Mouse (Mus musculus): ENCODE data around the gene Sfxn4. TPM values are rescaled to one million over a fixed set of nuclear protein-coding genes. Genes with fewer than 3 reads are reported as not detected.
A peak's percentile ranks its signal among the peaks of the same experiment; 100 is the strongest.

Sfxn4 gene
- polyA plus RNA-seq, 2 experiments: 9.7 to 11.2 TPM

- WGBS: 43% methylated on average over 3 of the region's 3 CpGs
- no peak overlapping the region for H3K4me3 ChIP-seq (replicated peaks; ENCODE audit: low read length)
- no peak for DNase-seq (ENCODE audit: low spot score)
- H3K4me1 ChIP-seq (ENCODE audit: control insufficient read depth, insufficient read depth, low read length): peaks cover 6% of the 10 kb centered on the region; the same call in 1 of the 2 replicates
- TF ChIP-seq POLR2A (IDR thresholded peaks at IDR 0.05; ENCODE audit: borderline replicate concordance, extremely low read depth, insufficient read depth, insufficient read length): no peak
- no peak for ATAC-seq (ENCODE audit: low FRiP score, low read depth)
- no peak overlapping the region for H3K27ac ChIP-seq (replicated peaks; ENCODE audit: low read depth, low read length)
- no peaks in the 10 kb centered on the region for H3K27me3 ChIP-seq (ENCODE audit: control insufficient read depth, insufficient read depth, low read length)
- H3K36me3 ChIP-seq (ENCODE audit: control insufficient read depth, insufficient read depth, low read length): no peaks in the 10 kb centered on the region
- H3K9me3 ChIP-seq (ENCODE audit: control insufficient read depth, low read length): no peaks in the 10 kb centered on the region
- no peak overlapping the region for H3K4me2 ChIP-seq (replicated peaks; ENCODE audit: low read depth, low read length, severe bottlenecking)
- H3K9ac ChIP-seq (ENCODE audit: low read depth, low read length, severe bottlenecking): no peak overlapping the region
These were observed 34.1 kb upstream of the Sfxn4 start for GRCm38 (mm10) chr19:60895251-60895880.

GRCm38 (mm10) chr19:60891934-60892547, 30.8 kb upstream of the Sfxn4 start:
- WGBS: 36% methylated on average over 1 of the region's 1 CpGs
- no peak overlapping the region for H3K9ac ChIP-seq (ENCODE audit: low read depth, low read length, severe bottlenecking)

GRCm38 (mm10) chr19:60891123-60891470, 29.8 kb upstream of the Sfxn4 start:
- Histone ChIP-seq H3K27me3 (ENCODE audit: control insufficient read depth, insufficient read depth, low read length) (no peaks in the 10 kb centered on the region), H3K27ac (replicated peaks; ENCODE audit: low read depth, low read length) (no peak overlapping the region), H3K36me3 (ENCODE audit: control insufficient read depth, insufficient read depth, low read length) (no peaks in the 10 kb centered on the region), H3K9ac (ENCODE audit: low read depth, low read length, severe bottlenecking) (no peak overlapping the region), H3K4me3 (replicated peaks; ENCODE audit: low read length) (peak overlapping the region; percentile 74), H3K9me3 (ENCODE audit: control insufficient read depth, low read length) (no peaks in the 10 kb centered on the region), H3K4me2 (replicated peaks; ENCODE audit: low read depth, low read length, severe bottlenecking) (peak overlapping the region; percentile 75), H3K4me1 (ENCODE audit: control insufficient read depth, insufficient read depth, low read length) (peaks cover 9% of the 10 kb centered on the region; the same call in 1 of the 2 replicates)
- no peak for TF ChIP-seq POLR2A (IDR thresholded peaks at IDR 0.05; ENCODE audit: borderline replicate concordance, extremely low read depth, insufficient read depth, insufficient read length)
- DNase-seq (ENCODE audit: low spot score) (no peak), ATAC-seq (ENCODE audit: low FRiP score, low read depth) (no peak)
- WGBS: 9% methylated on average over 5 of the region's 5 CpGs

More at GRCm38 (mm10) chr19:60891934-60892547, 30.8 kb upstream of the Sfxn4 start:
- no peak for TF ChIP-seq POLR2A (IDR thresholded peaks at IDR 0.05; ENCODE audit: borderline replicate concordance, extremely low read depth, insufficient read depth, insufficient read length)
- ATAC-seq (ENCODE audit: low FRiP score, low read depth): no peak
- peak overlapping the region; percentile 75 for H3K4me2 ChIP-seq (replicated peaks; ENCODE audit: low read depth, low read length, severe bottlenecking)
- no peaks in the 10 kb centered on the region for H3K36me3 ChIP-seq (ENCODE audit: control insufficient read depth, insufficient read depth, low read length)
- H3K9me3 ChIP-seq (ENCODE audit: control insufficient read depth, low read length): no peaks in the 10 kb centered on the region
- no peak overlapping the region for H3K27ac ChIP-seq (replicated peaks; ENCODE audit: low read depth, low read length)
- no peak overlapping the region for H3K4me3 ChIP-seq (replicated peaks; ENCODE audit: low read length)
- no peaks in the 10 kb centered on the region for H3K27me3 ChIP-seq (ENCODE audit: control insufficient read depth, insufficient read depth, low read length)
- DNase-seq (ENCODE audit: low spot score): peak; percentile 21
- H3K4me1 ChIP-seq (ENCODE audit: control insufficient read depth, insufficient read depth, low read length): peaks cover 9% of the 10 kb centered on the region; the same call in 1 of the 2 replicates

GRCm38 (mm10) chr19:60890391-60891122, 29.3 kb upstream of the Sfxn4 start:
- H3K27ac ChIP-seq (replicated peaks; ENCODE audit: low read depth, low read length): peak overlapping the region; percentile 68
- ATAC-seq (ENCODE audit: low FRiP score, low read depth) (peak; percentile 23; the same call in 1 of the 2 replicates), DNase-seq (ENCODE audit: low spot score) (no peak)
- no peaks in the 10 kb centered on the region for H3K9me3 ChIP-seq (ENCODE audit: control insufficient read depth, low read length)
- H3K27me3 ChIP-seq (ENCODE audit: control insufficient read depth, insufficient read depth, low read length): no peaks in the 10 kb centered on the region
- H3K9ac ChIP-seq (ENCODE audit: low read depth, low read length, severe bottlenecking): peak overlapping the region; percentile 79
- peak overlapping the region; percentile 75 for H3K4me2 ChIP-seq (replicated peaks; ENCODE audit: low read depth, low read length, severe bottlenecking)
- under 1% methylated on average over 36 of the region's 41 CpGs for WGBS
- TF ChIP-seq POLR2A (IDR thresholded peaks at IDR 0.05; ENCODE audit: borderline replicate concordance, extremely low read depth, insufficient read depth, insufficient read length): no peak
- H3K4me3 ChIP-seq (replicated peaks; ENCODE audit: low read length): peak overlapping the region; percentile 74
- H3K4me1 ChIP-seq (ENCODE audit: control insufficient read depth, insufficient read depth, low read length): peaks cover 9% of the 10 kb centered on the region; the same call in 1 of the 2 replicates
- no peaks in the 10 kb centered on the region for H3K36me3 ChIP-seq (ENCODE audit: control insufficient read depth, insufficient read depth, low read length)

GRCm38 (mm10) chr19:60889714-60890315, 28.5 kb upstream of the Sfxn4 start, which contains the start of gene Grk5:
Gene Grk5 (plus strand): TSS chr19:60889749.
- Histone ChIP-seq H3K4me2 (replicated peaks; ENCODE audit: low read depth, low read length, severe bottlenecking) (peak within 1 kb of the TSS; percentile 75), H3K36me3 (ENCODE audit: control insufficient read depth, insufficient read depth, low read length) (no peaks in the 10 kb centered on the region), H3K9ac (ENCODE audit: low read depth, low read length, severe bottlenecking) (peak within 1 kb of the TSS; percentile 79), H3K27ac (replicated peaks; ENCODE audit: low read depth, low read length) (peak within 1 kb of the TSS; percentile 97), H3K4me1 (ENCODE audit: control insufficient read depth, insufficient read depth, low read length) (peaks cover 9% of the 10 kb centered on the region; the same call in 1 of the 2 replicates), H3K27me3 (ENCODE audit: control insufficient read depth, insufficient read depth, low read length) (no peaks in the 10 kb centered on the region), H3K9me3 (ENCODE audit: control insufficient read depth, low read length) (no peaks in the 10 kb centered on the region), H3K4me3 (replicated peaks; ENCODE audit: low read length) (peak within 1 kb of the TSS; percentile 74)
- peak; percentile 98 for ATAC-seq (ENCODE audit: low FRiP score, low read depth)
- DNase-seq (ENCODE audit: low spot score): peak; percentile 95
- WGBS: under 1% methylated on average over 54 of the region's 55 CpGs
- 0 out of 2 replicates have a peak, but pooled peaks have one; percentile 28 for TF ChIP-seq POLR2A (IDR thresholded peaks at IDR 0.05; ENCODE audit: borderline replicate concordance, extremely low read depth, insufficient read depth, insufficient read length)

Measured in limb, embryonic 14.5 days (tissue).